Mouse (Mus musculus): ENCODE measurements around the gene Cxcl12. TPM values are rescaled to one million over a fixed set of nuclear protein-coding genes. Genes with fewer than 3 reads are reported as not detected.
A peak's percentile ranks its signal among the peaks of the same experiment; 100 is the strongest.

The Cxcl12 gene
- total RNA-seq (2021): 10 to 100 TPM; 40.2 to 41.2 TPM
- long read RNA-seq, transcript Cxcl12-202 (3 exons, 1,878 nt): major isoform, 30 of 35 reads
- long read RNA-seq, partial matches to known transcripts: 3 of 35 reads
- long read RNA-seq, other reads (novel, unspliced or antisense): 2 of 35 reads

- peak; percentile 31 to 47 for DNase-seq (ENCODE audit: low spot score in 2 of 2)
Observed at GRCm38 (mm10) chr6:117168321-117169011, at the start of gene Cxcl12. Gene Cxcl12 (plus strand): TSS chr6:117168535.

DNA sequence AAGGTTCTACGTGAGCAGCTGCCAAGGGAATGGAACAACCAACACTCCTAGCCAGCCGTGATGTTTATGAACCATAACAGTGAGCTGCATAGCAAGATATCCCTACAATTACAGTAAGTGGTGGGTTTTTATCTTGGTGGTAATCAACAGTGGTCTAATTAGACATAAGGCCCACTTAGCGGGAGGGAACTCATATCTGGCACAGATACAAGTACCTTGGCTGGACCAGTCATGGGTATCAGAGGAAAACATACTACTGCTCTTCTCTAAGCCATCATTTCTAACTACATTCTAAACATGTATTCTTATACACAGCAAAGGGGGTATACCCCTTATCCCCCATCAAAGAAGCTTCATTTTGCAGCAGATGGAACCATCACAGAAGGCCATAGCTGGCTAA lies 46.3 kb upstream of the Cxcl12 start:
- DNase-seq (ENCODE audit: low spot score in 2 of 2): no peak

DNA sequence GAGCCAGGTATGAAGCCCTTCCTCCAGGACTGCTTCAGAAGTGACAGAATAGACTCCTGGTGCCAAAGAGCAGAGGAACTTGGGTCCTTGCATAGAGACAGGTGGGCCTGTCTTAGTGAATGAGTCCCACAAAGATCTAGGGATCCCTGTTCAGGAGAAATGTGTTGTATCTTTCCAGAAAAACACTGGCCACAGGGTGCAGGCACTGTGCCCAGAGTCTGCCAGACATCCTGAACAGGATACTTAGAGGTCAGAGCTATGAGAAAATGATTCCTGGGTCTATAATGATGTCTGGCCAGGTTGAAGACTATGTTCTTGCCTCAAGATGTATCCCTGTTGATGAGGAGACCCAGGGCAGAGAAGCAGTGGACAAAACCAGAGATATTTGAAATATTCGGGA lies 42.0 kb upstream of the Cxcl12 start:
- DNase-seq (ENCODE audit: low spot score in 2 of 2): no peak

- no peak for DNase-seq (ENCODE audit: low spot score in 2 of 2)
Observed at GRCm38 (mm10) chr6:117129443-117129842, 38.9 kb upstream of the Cxcl12 start.

DNA sequence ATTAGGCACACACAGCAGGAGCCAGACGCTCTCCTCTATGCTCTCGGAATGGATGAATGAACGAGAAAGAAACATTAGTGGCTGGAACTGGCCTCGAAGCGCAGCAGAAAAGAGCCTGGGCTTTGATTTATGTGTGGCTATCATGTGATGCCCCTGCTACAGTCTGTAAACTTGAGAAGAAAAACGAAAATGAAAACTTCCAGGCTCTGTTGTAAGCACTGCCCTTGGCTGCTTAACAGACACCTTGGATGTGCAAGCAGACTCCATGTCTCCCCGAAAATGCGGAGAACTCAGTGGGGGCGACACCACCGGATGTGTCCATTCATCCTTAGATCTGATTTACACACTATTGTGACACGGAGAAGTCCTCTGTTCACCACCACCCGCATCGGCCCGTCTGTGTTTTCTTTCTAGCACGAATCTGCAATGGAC lies 37.6 kb upstream of the Cxcl12 start:
- no peak for DNase-seq (ENCODE audit: low spot score in 2 of 2)

- DNase-seq (ENCODE audit: low spot score in 2 of 2): no peak
Observed at GRCm38 (mm10) chr6:117134526-117134925, 33.8 kb upstream of the Cxcl12 start.

- no peak for DNase-seq (ENCODE audit: low spot score in 2 of 2)
Observed at GRCm38 (mm10) chr6:117137735-117138134, 30.6 kb upstream of the Cxcl12 start.

DNA sequence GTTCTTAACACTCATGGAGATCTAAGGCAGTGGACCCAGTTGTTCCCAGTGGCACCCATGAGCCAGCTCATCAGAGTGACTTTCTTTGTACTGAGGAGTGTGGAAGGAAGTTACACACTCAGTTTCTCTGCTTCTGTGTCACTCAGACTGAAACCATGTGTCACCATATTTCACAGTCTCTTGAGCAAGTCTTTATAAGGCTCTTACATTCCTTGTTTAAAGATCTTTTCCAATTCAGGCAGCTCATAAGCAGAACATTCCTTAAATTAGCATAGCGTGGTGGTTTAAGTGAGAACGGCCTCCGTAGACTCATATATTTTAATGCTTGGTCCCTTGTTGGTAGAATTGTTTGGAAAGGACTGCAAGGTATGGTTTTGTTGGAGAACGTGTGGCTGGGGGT lies 27.4 kb upstream of the Cxcl12 start:
- DNase-seq (ENCODE audit: low spot score in 2 of 2): no peak

DNA sequence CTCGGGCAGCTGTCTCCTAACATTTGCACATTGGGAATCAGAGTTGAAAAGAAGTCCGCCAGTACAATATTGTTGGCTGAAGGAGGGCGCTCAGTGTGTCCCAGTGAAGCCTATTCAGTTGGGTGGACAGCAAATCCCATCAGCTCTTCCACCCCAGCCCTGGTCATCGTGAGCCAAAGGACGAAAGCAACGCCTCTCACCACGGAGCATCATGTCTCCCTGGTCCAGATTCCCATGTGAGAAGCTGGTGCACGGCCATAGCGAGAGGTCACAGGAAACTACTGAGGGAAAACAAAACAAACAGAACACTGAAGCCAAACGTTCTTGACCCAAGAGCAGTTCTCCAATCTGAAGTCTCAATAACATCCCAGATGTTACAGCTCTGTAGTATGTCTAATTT lies 21.4 kb upstream of the Cxcl12 start:
- no peak for DNase-seq (ENCODE audit: low spot score in 2 of 2)

DNA sequence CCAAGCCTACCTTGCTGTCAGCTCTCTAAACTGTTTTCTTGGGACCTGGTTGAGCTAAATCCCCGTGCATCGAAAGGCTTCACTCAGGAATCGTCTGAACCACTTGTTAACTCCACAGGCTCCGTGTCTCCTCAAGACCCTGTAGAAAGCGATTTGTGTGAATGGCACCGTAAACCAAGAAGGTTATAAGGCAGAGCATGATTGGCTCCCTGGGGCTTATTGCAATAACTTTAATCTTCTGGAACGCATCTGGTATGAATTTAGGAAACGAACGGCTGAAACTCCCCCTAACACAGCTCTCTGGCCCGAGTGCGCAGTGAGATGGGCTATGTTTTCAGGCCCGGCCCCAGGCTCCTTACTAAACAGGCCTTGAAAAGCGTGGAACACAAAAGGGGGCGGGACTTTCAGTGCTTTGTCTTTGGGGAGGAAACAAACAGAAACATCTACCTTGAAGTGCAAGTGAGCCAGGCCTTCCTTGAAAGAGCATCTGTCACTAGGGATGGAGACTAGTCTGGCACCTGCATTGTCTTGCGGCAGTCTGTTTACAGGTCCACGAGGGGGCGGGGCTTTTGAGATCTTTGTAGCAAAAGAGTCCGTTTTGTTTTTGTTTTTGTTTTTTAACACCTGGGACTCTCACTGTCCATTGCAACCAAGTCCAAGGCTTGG lies 16.7 kb upstream of the Cxcl12 start:
- no peak for DNase-seq (ENCODE audit: low spot score in 2 of 2)

DNA sequence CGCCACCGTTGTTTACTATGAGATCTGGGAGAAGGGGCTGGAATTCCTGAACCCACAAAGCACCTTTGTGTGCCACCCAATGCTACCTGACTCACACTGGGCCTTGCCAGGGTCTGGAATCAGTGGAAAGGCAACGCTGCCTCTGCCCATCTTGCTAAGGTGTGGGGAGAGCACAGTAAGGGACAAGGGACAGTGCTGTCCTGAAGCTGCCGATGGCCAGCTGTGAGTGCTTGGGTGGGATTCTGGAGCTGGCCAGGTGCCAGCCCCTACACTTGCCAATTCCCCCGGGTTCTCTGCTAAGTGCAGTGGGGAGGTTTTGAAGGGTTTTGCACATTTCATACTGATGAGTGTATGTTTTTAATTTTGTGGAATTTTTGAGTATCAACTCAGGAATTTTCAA lies 15.3 kb upstream of the Cxcl12 start:
- DNase-seq (ENCODE audit: low spot score in 2 of 2): no peak

- no peak for DNase-seq (ENCODE audit: low spot score in 2 of 2)
Observed at GRCm38 (mm10) chr6:117156846-117157245, 11.5 kb upstream of the Cxcl12 start.

GRCm38 (mm10) chr6:117159710-117160690 lies 8.3 kb upstream of the Cxcl12 start:
- DNase-seq (ENCODE audit: low spot score in 2 of 2): no peak

DNA sequence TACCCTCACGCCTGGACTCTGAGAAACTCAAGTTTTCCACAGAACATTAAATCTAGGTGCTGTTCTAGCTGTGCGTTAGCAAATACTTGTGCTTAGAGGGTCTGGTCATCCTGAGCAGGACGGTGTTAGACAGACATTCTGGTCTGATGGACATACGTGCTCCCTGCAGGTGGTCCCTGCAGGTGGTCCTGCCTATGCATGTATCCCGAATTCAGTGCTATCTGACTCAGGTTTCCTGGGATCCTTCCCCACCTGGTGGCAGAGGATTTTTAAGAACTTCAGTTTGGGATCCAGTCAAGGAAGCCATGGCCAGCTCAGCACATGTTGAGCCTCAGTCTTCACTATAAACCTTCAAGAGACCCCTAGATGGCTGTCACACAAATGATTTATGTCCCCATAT lies 4.8 kb upstream of the Cxcl12 start:
- no peak for DNase-seq (ENCODE audit: low spot score in 2 of 2)

- peak; percentile 89 to 92 for DNase-seq (ENCODE audit: low spot score in 2 of 2)
Observed at GRCm38 (mm10) chr6:117166581-117167425, 1.5 kb upstream of the Cxcl12 start.

- peak in 1 of 2 experiments; percentile 27 for DNase-seq (ENCODE audit: low spot score in 2 of 2)
Observed at GRCm38 (mm10) chr6:117167426-117167730, 957 bp upstream of the Cxcl12 start.

- peak in 1 of 2 experiments; percentile 16 for DNase-seq (ENCODE audit: low spot score in 2 of 2)
Observed at GRCm38 (mm10) chr6:117169051-117169909, 945 bp downstream of the Cxcl12 start.

GRCm38 (mm10) chr6:117169910-117170747 lies 1.8 kb downstream of the Cxcl12 start:
- DNase-seq (ENCODE audit: low spot score in 2 of 2): no peak

DNA sequence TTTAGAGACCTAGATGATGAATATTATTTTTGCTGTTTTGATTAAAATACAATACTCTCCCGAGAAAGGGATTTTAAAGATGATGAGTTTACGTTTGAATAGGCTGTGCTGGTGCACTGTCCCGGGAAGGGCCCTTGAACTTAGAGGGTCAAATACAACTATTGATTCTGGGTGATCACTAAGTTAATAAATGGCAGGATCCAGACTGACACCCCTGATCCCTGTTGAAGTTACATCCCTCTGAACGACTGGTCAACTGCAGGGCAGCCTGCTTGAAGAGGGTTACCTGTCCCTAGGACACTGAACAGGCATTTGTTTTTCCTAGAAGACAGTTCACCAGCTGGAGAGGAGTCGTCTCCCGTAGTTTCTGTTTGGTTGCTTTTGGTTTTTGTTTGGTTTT lies 4.0 kb downstream of the Cxcl12 start:
- DNase-seq (ENCODE audit: low spot score in 2 of 2): no peak

Measured in layer of hippocampus, postnatal 10 days (tissue).